Mouse (Mus musculus) testis, adult 2 months (tissue): ENCODE results near the gene Crlf2.

Experiments used
- CTCF ChIP-seq: fragments of 200-500 bp; IDR thresholded peaks from 2 replicates; pipeline ENCODE4 v1.5.1; 2012; ENCODE audit warnings: low read depth, mild to moderate bottlenecking, inconsistent platforms, low read length, moderate library complexity; ENCODE audit not compliant: control insufficient read depth, insufficient read depth, insufficient replicate concordance
- POLR2A ChIP-seq: fragments of 200-500 bp; IDR thresholded peaks from 2 replicates; pipeline ENCODE4 v1.6.1; 2012; ENCODE audit warnings: low read depth, mild to moderate bottlenecking, inconsistent platforms, low read length, moderate library complexity; ENCODE audit not compliant: control insufficient read depth

DNA sequence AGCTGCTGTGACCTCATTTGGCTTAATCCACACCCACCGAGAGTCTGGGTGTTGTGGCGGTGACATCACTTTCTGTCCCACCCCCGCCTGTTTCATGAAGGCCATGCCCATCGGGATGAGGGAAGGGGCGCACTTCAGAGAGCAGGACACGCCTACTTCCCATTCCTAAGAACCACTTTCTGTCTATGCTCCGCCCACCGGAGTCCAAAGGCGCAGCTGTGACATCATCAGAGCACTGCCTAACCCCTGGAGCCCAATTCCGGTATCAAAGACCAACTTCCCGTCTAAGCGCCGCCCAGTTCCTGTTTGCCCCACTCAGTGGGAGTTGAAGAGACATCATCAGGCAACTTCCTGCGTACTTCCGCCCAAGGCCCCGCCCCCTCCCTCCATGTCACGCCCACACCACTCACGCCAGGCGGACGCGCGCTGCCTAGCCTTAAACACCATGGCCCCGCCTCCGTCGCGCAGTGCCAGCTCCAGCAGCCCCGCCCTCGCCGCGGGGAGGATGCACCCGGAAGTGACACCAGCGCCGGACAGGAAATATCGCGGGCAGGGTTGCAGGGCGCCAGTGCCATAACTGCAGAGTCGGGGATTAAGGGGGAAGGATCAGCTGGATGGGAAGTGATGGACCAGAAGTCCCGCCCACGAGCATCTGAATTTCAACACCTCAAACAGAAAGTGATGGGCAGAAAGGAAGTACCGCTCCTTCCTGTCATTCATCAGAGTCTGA is 2.0 kb downstream of the Crlf2 start:
- TF ChIP-seq POLR2A, result no peak
- TF ChIP-seq CTCF, result no peak
